Mouse (Mus musculus) left cerebral cortex, postnatal 25 days (tissue): ENCODE results near the gene Hic2. TPM values are rescaled to one million over a fixed set of nuclear protein-coding genes. Genes with fewer than 3 reads are reported as not detected.

Experiments
- total RNA-seq, 2 experiments: library from RNA; stranded (reverse); gene quantifications; 2 replicates each; pipeline ENCODE4 v1.2.3; 2021

Hic2 gene
- total RNA-seq, 2 experiments from 2014 or later = 4.2 to 4.4 TPM

Other genes with a start within 250 kb of the Hic2 start
- gene Ypel1, start 163.9 kb upstream of the Hic2 start, total RNA-seq = 10 to 100 TPM; 46.1 to 50.4 TPM
- gene Ppil2, start 122.3 kb upstream of the Hic2 start, total RNA-seq = 10 to 100 TPM; 72.7 to 84.5 TPM
- gene 2610318N02Rik, start 108.4 kb upstream of the Hic2 start, total RNA-seq = 1 to 10 TPM; 1.6 to 1.9 TPM
- gene Sdf2l1, start 101.2 kb upstream of the Hic2 start, total RNA-seq = 10 to 100 TPM; 34.0 to 34.2 TPM
- 10 to 100 TPM; 30.6 to 31.5 TPM for gene Ydjc, start 89.0 kb upstream of the Hic2 start, total RNA-seq
- 1 to 10 TPM; 1.9 to 2.3 TPM for gene Ccdc116, start 86.3 kb upstream of the Hic2 start, total RNA-seq
- gene Ube2l3, start 30.9 kb upstream of the Hic2 start, total RNA-seq = 100 to 1,000 TPM; 138 to 158 TPM
- 1 to 10 TPM; 1.1 to 2.3 TPM for gene Rimbp3, start 25.0 kb upstream of the Hic2 start, total RNA-seq
- gene Tmem191c, start 42.5 kb downstream of the Hic2 start, total RNA-seq = 100 to 1,000 TPM in 1 of 2 experiments, 10 to 100 TPM in 1; 99.2 to 116 TPM
- 1 to 10 TPM; 2.5 to 2.7 TPM for gene Serpind1, start 97.8 kb downstream of the Hic2 start, total RNA-seq
- 10 to 100 TPM; 21.5 to 23.9 TPM for gene Snap29, start 172.4 kb downstream of the Hic2 start, total RNA-seq
- 100 to 1,000 TPM; 324 to 328 TPM for gene Pi4ka, start 172.7 kb downstream of the Hic2 start, total RNA-seq
- 10 to 100 TPM; 30.9 to 31.0 TPM for gene Crkl, start 218.4 kb downstream of the Hic2 start, total RNA-seq